Comparison of ENCODE assay signal across 13 mouse cellular contexts in genomic region chr11:86593443-86593842, GRCm38 (mm10). TPM values are rescaled to one million over a fixed set of nuclear protein-coding genes. Genes with fewer than 3 reads are reported as not detected.
DNase-seq lines count a peak whose midpoint lies in the region; ATAC-seq and TF ChIP-seq lines count a peak whose summit lies in the region.
"Had no signal": no experiment of that assay in that cellular context is flagged by ENCODE, and none has a peak within 500 bp of the region (broad histone marks: within the 10 kb centered on the region; RNA-seq: fewer than 3 reads in every experiment).

No protein-coding gene starts in this region.

- H3K36me3 ChIP-seq in heart, postnatal 0 days (replicated peaks; ENCODE audit: control insufficient read depth, insufficient read depth, low read length) = no peaks in the 10 kb centered on the region
- no peaks in the 10 kb centered on the region for H3K36me3 ChIP-seq in lung, embryonic 15.5 days
- no peaks in the 10 kb centered on the region; the same call in 1 of the 2 replicates for H3K36me3 ChIP-seq in liver, embryonic 16.5 days (ENCODE audit: control insufficient read depth, insufficient read depth)
- H3K36me3 ChIP-seq: forebrain, embryonic 12.5 days; hindbrain, embryonic 12.5 days had no signal

- no peak for TF ChIP-seq POLR2A in cortical plate, adult 2 months (IDR thresholded peaks at IDR 0.05; ENCODE audit: extremely low read depth, insufficient read depth, low read length)

- intact Hi-C loops in heart, postnatal 14 days (cut with DNase I) = no loop called here

- H3K27me3 ChIP-seq in heart, postnatal 0 days (ENCODE audit: control insufficient read depth, insufficient read depth, low read length) = no peaks in the 10 kb centered on the region
- no peaks in the 10 kb centered on the region for H3K27me3 ChIP-seq in lung, embryonic 15.5 days
- H3K27me3 ChIP-seq in liver, embryonic 16.5 days (ENCODE audit: control insufficient read depth, insufficient read depth, low read depth, low read length) = no peaks in the 10 kb centered on the region
- H3K27me3 ChIP-seq: forebrain, embryonic 12.5 days; hindbrain, embryonic 12.5 days had no signal

- no peak overlapping the region for H3K9ac ChIP-seq in heart, postnatal 0 days (replicated peaks; ENCODE audit: low read depth, low read length)
- H3K9ac ChIP-seq in lung, embryonic 15.5 days = no peak overlapping the region
- no peak overlapping the region for H3K9ac ChIP-seq in liver, embryonic 16.5 days (ENCODE audit: low read depth, low read length)
- H3K9ac ChIP-seq: hindbrain, embryonic 12.5 days had no signal

- ATAC-seq in heart, postnatal 0 days (ENCODE audit: insufficient read depth, low read depth) = no peak
- no peak for ATAC-seq in lung, embryonic 15.5 days (ENCODE audit: borderline replicate concordance, extremely low read depth, low FRiP score, low TSS enrichment)
- no peak for ATAC-seq in liver, embryonic 16.5 days (ENCODE audit: low read depth)

- no peaks in the 10 kb centered on the region; the same call in 1 of the 2 replicates for H3K4me1 ChIP-seq in heart, postnatal 0 days (ENCODE audit: control insufficient read depth, insufficient read depth)
- H3K4me1 ChIP-seq in lung, embryonic 15.5 days = peaks cover 23% of the 10 kb centered on the region
- H3K4me1 ChIP-seq in cortical plate, adult 2 months (ENCODE audit: control insufficient read depth, insufficient read depth, low read length) = no peaks in the 10 kb centered on the region
- H3K4me1 ChIP-seq in liver, embryonic 16.5 days (ENCODE audit: control insufficient read depth, low read depth, low read length) = peaks cover 18% of the 10 kb centered on the region
- H3K4me1 ChIP-seq: forebrain, embryonic 12.5 days had no signal

- H3K4me3 ChIP-seq in heart, postnatal 0 days (ENCODE audit: low read depth, low read length) = no peak overlapping the region
- no peak overlapping the region for H3K4me3 ChIP-seq in lung, embryonic 15.5 days
- H3K4me3 ChIP-seq in cortical plate, adult 2 months (ENCODE audit: insufficient read depth, low read length) = no peak overlapping the region
- no peak overlapping the region for H3K4me3 ChIP-seq in liver, embryonic 16.5 days (ENCODE audit: low read depth, low read length)
- H3K4me3 ChIP-seq: forebrain, embryonic 12.5 days; hindbrain, embryonic 12.5 days had no signal

- no peaks in the 10 kb centered on the region for H3K9me3 ChIP-seq in heart, postnatal 0 days (replicated peaks; ENCODE audit: control insufficient read depth, low read length)
- H3K9me3 ChIP-seq in lung, embryonic 15.5 days = no peaks in the 10 kb centered on the region
- no peaks in the 10 kb centered on the region for H3K9me3 ChIP-seq in liver, embryonic 16.5 days (replicated peaks; ENCODE audit: control insufficient read depth, low read length)
- H3K9me3 ChIP-seq: forebrain, embryonic 12.5 days; hindbrain, embryonic 12.5 days had no signal

- WGBS in heart, postnatal 0 days = 79% methylated on average over 5 of the region's 5 CpGs
- 64% methylated on average over 5 of the region's 5 CpGs for WGBS in lung, embryonic 15.5 days
- 56% methylated on average over 5 of the region's 5 CpGs for WGBS in liver, embryonic 16.5 days (ENCODE audit: insufficient replicate concordance)

- TF ChIP-seq CTCF in heart, postnatal 0 days (IDR thresholded peaks at IDR 0.05; ENCODE audit: low read depth) = no peak
- TF ChIP-seq CTCF in cortical plate, adult 2 months (IDR thresholded peaks at IDR 0.05; ENCODE audit: extremely low read depth, insufficient read depth, low read length) = no peak

- no peak for DNase-seq in heart, postnatal 0 days (ENCODE audit: low spot score)
- no peak for DNase-seq in heart, postnatal 14 days
- no peak for DNase-seq in lung, postnatal 10 days
- no peak for DNase-seq in left cerebral cortex, adult 18-20 months (ENCODE audit: low spot score in 2 of 2)
- DNase-seq: cerebellum, adult 8-10 months; kidney, postnatal 25 days; layer of hippocampus, postnatal 36 days; spleen, adult 18-20 months had no signal

- no peak overlapping the region for H3K4me2 ChIP-seq in heart, postnatal 0 days (ENCODE audit: low read depth, low read length)
- H3K4me2 ChIP-seq in lung, embryonic 15.5 days = no peak overlapping the region; the same call in 1 of the 2 replicates
- H3K4me2 ChIP-seq in liver, embryonic 16.5 days (ENCODE audit: low read depth, low read length) = no peak overlapping the region
- H3K4me2 ChIP-seq: forebrain, embryonic 12.5 days; hindbrain, embryonic 12.5 days had no signal

- H3K27ac ChIP-seq in heart, postnatal 0 days (ENCODE audit: low read depth) = peak overlapping the region; percentile 46
- H3K27ac ChIP-seq in lung, embryonic 15.5 days = peak overlapping the region; percentile 79
- H3K27ac ChIP-seq in cortical plate, adult 2 months (ENCODE audit: insufficient read depth, low read length) = 0 out of 2 replicates have a peak overlapping the region, but pooled peaks have one; percentile 15
- H3K27ac ChIP-seq in liver, embryonic 16.5 days (ENCODE audit: low read length) = peak overlapping the region; percentile 56
- H3K27ac ChIP-seq: forebrain, embryonic 12.5 days; hindbrain, embryonic 12.5 days had no signal

- no peak for TF ChIP-seq EP300 in heart, postnatal 0 days (IDR thresholded peaks at IDR 0.05; ENCODE audit: low read depth)

RNA-seq across cellular contexts. Expression of gene Tubd1, which starts 48.7 kb away (rescaled TPM):
- 2.5 and 16.6 TPM in 2 replicates for total RNA-seq in heart, postnatal 0 days (2014; rRNA removed; ENCODE audit: low replicate concordance)
- polyA plus RNA-seq in heart, postnatal 0 days (2015; fragmentation: Nextera tagmentation; extraction: Ambion mirVana) = 8.0 and 10.6 TPM in 2 replicates
- 1 to 10 TPM; 5.9 to 7.1 TPM for total RNA-seq in heart, postnatal 14 days (2021)
- 14.8 and 16.1 TPM in 2 replicates for polyA plus RNA-seq in lung, embryonic 15.5 days (2015; fragmentation: Nextera tagmentation; extraction: Ambion mirVana)
- polyA plus RNA-seq in cortical plate, adult 2 months (2012; rRNA removed) = 6.6 and 6.7 TPM in 2 replicates
- polyA plus RNA-seq in liver, embryonic 16.5 days (2015; fragmentation: Nextera tagmentation; extraction: Ambion mirVana) = 8.8 TPM in 2 replicates
- 1 to 10 TPM; 4.8 to 5.0 TPM for total RNA-seq in left cerebral cortex, adult 18-20 months (2021)

RNA-seq across cellular contexts. Expression of gene Rps6kb1, which starts 48.8 kb away (rescaled TPM):
- 10.5 and 13.2 TPM in 2 replicates for total RNA-seq in heart, postnatal 0 days (2014; rRNA removed; ENCODE audit: low replicate concordance)
- 32.7 and 37.1 TPM in 2 replicates for polyA plus RNA-seq in heart, postnatal 0 days (2015; fragmentation: Nextera tagmentation; extraction: Ambion mirVana)
- 10 to 100 TPM; 22.5 to 24.4 TPM for total RNA-seq in heart, postnatal 14 days (2021)
- 59.0 and 61.1 TPM in 2 replicates for polyA plus RNA-seq in lung, embryonic 15.5 days (2015; fragmentation: Nextera tagmentation; extraction: Ambion mirVana)
- 24.7 and 25.3 TPM in 2 replicates for polyA plus RNA-seq in cortical plate, adult 2 months (2012; rRNA removed)
- polyA plus RNA-seq in liver, embryonic 16.5 days (2015; fragmentation: Nextera tagmentation; extraction: Ambion mirVana) = 21.1 and 22.0 TPM in 2 replicates
- 10 to 100 TPM; 35.5 to 36.7 TPM for total RNA-seq in left cerebral cortex, adult 18-20 months (2021)

Comparison
In these comparisons a context has a peak if more than half of its experiments do, and no peak if none do; other contexts are left out.
1. H3K27ac ChIP-seq: peak in every context shown above with its lines; median percentile 79 in lung, embryonic 15.5 days; 56 in liver, embryonic 16.5 days; 46 in heart, postnatal 0 days; 15 in cortical plate, adult 2 months.